Mouse (Mus musculus) megakaryocyte, embryonic 14.5 days (primary cell): ENCODE data around the gene Spata25. TPM values are rescaled to one million over a fixed set of nuclear protein-coding genes. Genes with fewer than 3 reads are reported as not detected.

ENCODE experiments used
- H3K27me3 ChIP-seq: replicated peaks from 2 replicates; pipeline ENCODE3; 2012; ENCODE audit warnings: inconsistent platforms
- H3K36me3 ChIP-seq: replicated peaks from 2 replicates; pipeline ENCODE3; 2012; ENCODE audit warnings: low read length, inconsistent platforms, mixed read lengths
- H3K4me1 ChIP-seq: 2 replicates; pipeline ENCODE4 v1.6.1; 2012; ENCODE audit warnings: inconsistent platforms
- H3K4me3 ChIP-seq: replicated peaks from 2 replicates; pipeline ENCODE3; 2012; ENCODE audit warnings: moderate library complexity, mild to moderate bottlenecking, inconsistent platforms
- H3K9me3 ChIP-seq: 2 replicates; pipeline ENCODE4 v1.6.1; 2012; ENCODE audit warnings: inconsistent platforms
- FLI1 ChIP-seq: IDR thresholded peaks from 2 replicates; pipeline ENCODE4 v1.6.1; 2012; ENCODE audit warnings: low read length, inconsistent platforms, mixed read lengths
- GATA1 ChIP-seq: IDR thresholded peaks from 3 replicates; pipeline ENCODE4 v1.6.1; 2012; ENCODE audit warnings: mixed read lengths, low read length, inconsistent platforms, borderline replicate concordance
- polyA plus RNA-seq: library from polyadenylated mRNA; stranded (reverse); fragments of >175 nt; gene quantifications from 2 replicates; pipeline ENCODE4 v1.2.3, GENCODE M21; 2012; ENCODE audit warnings: low replicate concordance; ENCODE audit not compliant: insufficient read depth

Spata25 gene
- polyA plus RNA-seq, 1 experiment: not detected

- H3K4me1 ChIP-seq: peaks cover 18% of the 10 kb centered on the region
- no peak overlapping the region for H3K4me3 ChIP-seq
- TF ChIP-seq GATA1 (no peak), FLI1 (no peak)
- H3K36me3 ChIP-seq: peaks cover 5% of the 10 kb centered on the region
- peaks cover 10% of the 10 kb centered on the region for H3K9me3 ChIP-seq
- peaks cover 51% of the 10 kb centered on the region for H3K27me3 ChIP-seq
Observed at GRCm38 (mm10) chr2:164850061-164850460, 21.7 kb upstream of the Spata25 start.

- Histone ChIP-seq H3K36me3 (peaks cover 5% of the 10 kb centered on the region), H3K4me1 (peaks cover 12% of the 10 kb centered on the region), H3K4me3 (no peak overlapping the region), H3K27me3 (peaks cover 37% of the 10 kb centered on the region), H3K9me3 (peaks cover 10% of the 10 kb centered on the region)
- TF ChIP-seq GATA1: no peak
- no peak for TF ChIP-seq FLI1
Observed at GRCm38 (mm10) chr2:164845782-164846181, 17.4 kb upstream of the Spata25 start.

- TF ChIP-seq GATA1 (no peak), FLI1 (no peak)
- peaks cover 51% of the 10 kb centered on the region for H3K36me3 ChIP-seq
- peak overlapping the region; percentile 99 for H3K4me3 ChIP-seq
- H3K27me3 ChIP-seq: peaks cover 3% of the 10 kb centered on the region
- H3K4me1 ChIP-seq: peaks cover 40% of the 10 kb centered on the region
- no peaks in the 10 kb centered on the region for H3K9me3 ChIP-seq
Observed at GRCm38 (mm10) chr2:164835164-164835563, 6.8 kb upstream of the Spata25 start.

- Histone ChIP-seq H3K4me3 (peak overlapping the region; percentile 99), H3K36me3 (peaks cover 45% of the 10 kb centered on the region), H3K27me3 (peaks cover 3% of the 10 kb centered on the region), H3K9me3 (no peaks in the 10 kb centered on the region), H3K4me1 (peaks cover 42% of the 10 kb centered on the region)
- TF ChIP-seq GATA1 (no peak), FLI1 (no peak)
Observed at GRCm38 (mm10) chr2:164834531-164834930, 6.2 kb upstream of the Spata25 start.

DNA sequence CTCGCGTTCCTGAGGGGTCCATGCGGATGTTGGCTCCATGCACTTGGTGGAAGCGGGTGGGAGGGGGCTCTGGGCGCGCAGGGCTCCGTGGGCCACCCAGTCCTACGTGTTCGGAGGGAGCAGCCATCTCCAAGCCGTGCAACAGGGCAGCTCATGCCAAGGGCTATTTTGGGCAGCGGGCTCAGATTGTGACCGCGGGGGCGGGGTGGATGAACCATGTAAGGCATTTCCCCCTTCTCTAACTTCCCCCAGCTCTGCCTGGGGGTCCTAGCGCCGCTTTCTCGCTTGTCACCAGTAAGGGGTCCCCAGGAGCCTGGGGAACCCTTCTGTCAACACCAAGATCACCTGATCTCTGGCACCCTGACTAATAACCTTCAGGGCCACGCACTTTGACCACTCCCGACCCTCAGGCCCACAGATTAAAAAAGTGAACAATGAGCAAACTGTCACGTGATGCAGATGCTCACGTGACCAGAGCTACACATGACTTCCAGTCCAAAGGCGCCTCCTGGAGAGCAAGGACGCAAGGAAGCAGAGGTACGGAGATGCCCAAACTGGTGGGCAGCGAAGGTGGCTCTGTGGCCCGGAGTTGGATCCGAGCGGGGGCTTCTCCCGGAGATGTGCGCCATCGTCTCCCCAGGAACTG is 5.1 kb upstream of the Spata25 start, which contains the start of gene Neurl2:
Gene Neurl2, minus strand, starts transcription at position 143 of the 646 bp plus-strand sequence.
- peak within 1 kb of the TSS; percentile 99 for H3K4me3 ChIP-seq
- no peaks in the 10 kb centered on the region for H3K9me3 ChIP-seq
- TF ChIP-seq FLI1: no peak
- TF ChIP-seq GATA1: no peak
- peaks cover 42% of the 10 kb centered on the region for H3K4me1 ChIP-seq
- peaks cover 41% of the 10 kb centered on the region for H3K36me3 ChIP-seq
- H3K27me3 ChIP-seq: peaks cover 3% of the 10 kb centered on the region

DNA sequence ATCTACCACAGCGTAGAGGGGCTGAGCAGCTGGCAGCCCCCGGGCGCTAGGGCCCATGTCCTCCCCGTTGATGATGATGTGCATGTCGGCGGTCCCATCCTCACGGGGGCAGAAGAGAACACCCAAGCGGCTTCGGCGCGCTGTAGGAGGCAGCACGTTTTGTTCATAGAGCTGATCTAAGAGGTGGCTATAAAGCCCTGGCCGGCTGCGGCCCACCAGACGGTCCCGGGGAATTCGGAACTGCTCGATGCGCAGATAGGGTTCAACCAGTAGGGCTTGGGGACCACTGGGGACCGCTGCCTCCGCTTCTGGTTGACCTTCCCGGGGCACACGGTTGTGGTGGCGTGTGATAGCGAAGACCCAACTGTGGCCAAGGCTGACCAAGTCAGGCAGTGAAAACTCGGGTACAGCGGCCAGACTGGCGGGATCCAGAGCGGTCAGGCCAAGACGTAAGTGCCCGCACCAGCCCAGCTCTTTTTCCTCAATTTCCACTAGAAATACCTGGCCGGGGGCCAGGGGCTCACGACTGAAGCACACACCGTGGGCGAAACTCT is 4.5 kb upstream of the Spata25 start, which contains the start of gene Ctsa:
Gene Ctsa, plus strand, starts transcription at position 126 of the 554 bp plus-strand sequence.
- Histone ChIP-seq H3K27me3 (peaks cover 3% of the 10 kb centered on the region), H3K4me3 (peak within 1 kb of the TSS; percentile 99), H3K36me3 (peaks cover 41% of the 10 kb centered on the region), H3K9me3 (no peaks in the 10 kb centered on the region), H3K4me1 (peaks cover 42% of the 10 kb centered on the region)
- no peak for TF ChIP-seq FLI1
- no peak for TF ChIP-seq GATA1

DNA sequence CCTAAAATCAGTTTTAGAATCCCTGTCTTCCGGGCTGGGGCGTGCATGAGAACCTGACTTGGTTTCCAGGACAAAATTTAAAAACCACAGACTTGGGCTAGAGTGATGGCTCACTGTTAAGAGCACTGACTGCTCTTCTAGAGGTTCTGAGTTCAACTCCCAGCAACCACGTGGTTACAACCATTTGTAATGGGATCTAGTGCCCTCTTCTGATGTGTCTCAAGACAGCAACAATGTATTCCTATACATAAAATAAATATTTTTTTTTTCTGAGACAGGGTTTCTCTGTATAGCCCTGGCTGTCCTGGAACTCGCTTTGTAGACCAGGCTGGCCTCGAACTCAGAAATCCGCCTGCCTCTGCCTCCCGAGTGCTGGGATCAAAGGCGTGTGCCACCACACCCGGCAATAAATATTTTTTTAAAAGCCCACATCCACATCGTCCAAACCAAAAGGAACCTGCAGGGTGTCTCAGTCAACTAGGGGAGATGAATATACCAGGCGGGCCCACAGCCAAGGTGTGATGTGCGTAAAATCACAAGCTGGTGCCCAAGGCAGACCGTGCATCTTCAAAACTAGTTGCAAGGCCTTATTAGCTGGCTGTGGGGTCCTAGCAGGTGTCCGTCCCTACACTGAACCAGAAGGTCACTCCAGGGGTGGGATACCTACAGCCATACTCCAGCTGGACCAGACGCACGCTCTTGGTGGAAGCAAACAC is 3.9 kb upstream of the Spata25 start:
- peaks cover 42% of the 10 kb centered on the region for H3K36me3 ChIP-seq
- no peak for TF ChIP-seq FLI1
- no peak for TF ChIP-seq GATA1
- no peaks in the 10 kb centered on the region for H3K9me3 ChIP-seq
- H3K4me3 ChIP-seq: peak overlapping the region; percentile 99
- H3K27me3 ChIP-seq: peaks cover 3% of the 10 kb centered on the region
- peaks cover 45% of the 10 kb centered on the region for H3K4me1 ChIP-seq

- Histone ChIP-seq H3K36me3 (peaks cover 42% of the 10 kb centered on the region), H3K9me3 (no peaks in the 10 kb centered on the region), H3K27me3 (peaks cover 3% of the 10 kb centered on the region), H3K4me3 (no peak overlapping the region), H3K4me1 (peaks cover 53% of the 10 kb centered on the region)
- no peak for TF ChIP-seq GATA1
- no peak for TF ChIP-seq FLI1
Observed at GRCm38 (mm10) chr2:164831029-164831428, 2.7 kb upstream of the Spata25 start.

DNA sequence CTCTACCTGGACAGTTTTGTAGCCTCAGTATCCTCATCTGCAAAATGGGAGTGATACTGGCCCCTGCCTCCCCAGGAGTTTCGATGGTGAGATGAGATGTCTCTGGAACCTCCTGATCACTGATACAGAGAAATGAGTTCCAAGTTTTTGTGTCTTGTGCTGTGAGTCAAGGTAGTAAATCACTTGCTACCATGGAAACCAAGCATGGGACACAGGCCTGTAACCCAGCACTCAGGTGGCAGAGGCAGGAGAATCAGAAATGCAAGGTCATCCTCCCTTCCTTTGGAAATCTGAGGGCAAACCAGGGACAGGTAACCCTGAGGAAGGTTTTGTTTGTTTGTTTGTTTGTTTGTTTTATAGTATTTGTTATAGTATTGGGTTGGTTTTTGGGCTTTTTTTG is 753 bp upstream of the Spata25 start:
- Histone ChIP-seq H3K4me3 (no peak overlapping the region), H3K27me3 (peaks cover 3% of the 10 kb centered on the region), H3K9me3 (no peaks in the 10 kb centered on the region), H3K4me1 (peaks cover 54% of the 10 kb centered on the region), H3K36me3 (peaks cover 49% of the 10 kb centered on the region)
- TF ChIP-seq GATA1: no peak
